19 mouse cellular contexts compared by ENCODE assay signal in the genomic region with DNA sequence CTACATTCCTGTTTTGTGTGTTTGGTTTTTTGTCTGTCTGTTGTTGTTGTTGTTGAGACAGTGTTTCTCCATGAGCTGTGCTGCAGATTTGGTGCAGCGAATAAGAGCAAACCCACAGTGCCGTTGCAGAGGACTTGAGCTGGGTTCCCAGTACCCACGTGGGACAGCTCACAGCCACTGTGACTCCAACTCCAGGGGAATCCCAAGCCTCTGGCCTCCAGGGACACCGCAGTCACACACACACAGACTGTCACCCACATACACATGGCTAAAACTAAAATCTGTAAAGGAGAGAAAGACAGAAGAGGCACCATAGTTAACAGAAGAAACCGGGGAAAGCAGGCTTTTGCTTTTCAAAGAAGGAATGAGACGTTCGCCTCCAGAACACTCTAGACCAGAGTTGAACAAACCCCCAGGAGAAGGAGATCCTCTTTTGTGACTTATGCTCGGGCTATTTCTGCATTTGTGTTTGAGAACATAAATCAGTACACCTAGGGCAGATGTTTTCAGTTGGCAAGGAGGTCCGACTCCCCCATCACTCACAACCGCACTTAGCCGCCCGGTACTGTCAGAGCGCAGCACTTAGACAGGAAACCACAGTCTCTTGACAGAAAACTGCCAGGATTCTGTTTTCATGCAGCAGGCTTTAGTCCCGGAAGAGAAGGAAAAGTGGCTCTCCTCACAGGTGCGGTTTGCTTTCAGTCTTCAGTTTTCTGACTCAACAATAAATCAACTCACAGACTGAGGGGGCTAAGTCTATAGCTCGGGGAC. TPM values are rescaled to one million over a fixed set of nuclear protein-coding genes. Genes with fewer than 3 reads are reported as not detected.
DNase-seq lines count a peak whose midpoint lies in the region; ATAC-seq and TF ChIP-seq lines count a peak whose summit lies in the region.
"Had no signal": no experiment of that assay in that cellular context is flagged by ENCODE, and none has a peak within 500 bp of the region (broad histone marks: within the 10 kb centered on the region; RNA-seq: fewer than 3 reads in every experiment).

No protein-coding gene starts in this region.

- DNase-seq in limb, embryonic 10.5 days (ENCODE audit: low spot score) = no peak
- DNase-seq in c-Kit-positive CD71-negative TER-119-negative erythroid progenitor cells, embryonic 14.5 days (ENCODE audit: low read depth) = peak; percentile 69
- DNase-seq in thymus, postnatal 36 days = peak; percentile 68 to 78
- no peak for DNase-seq in left cerebral cortex, postnatal 10 days (ENCODE audit: extremely low spot score in 1 of 2, low spot score in 2 of 2)
- no peak for DNase-seq in ovary, adult 18-20 months (ENCODE audit: low spot score)
- no peak for DNase-seq in stomach, postnatal 0 days (ENCODE audit: low spot score)
- DNase-seq: adrenal gland, postnatal 36 days; cerebellum, adult 11 months had no signal

- intact Hi-C loops in left cerebral cortex, postnatal 10 days (cut with DNase I) = no loop called here

- no peaks in the 10 kb centered on the region for H3K9me3 ChIP-seq in limb, embryonic 13.5 days
- H3K9me3 ChIP-seq in limb, embryonic 10.5 days (replicated peaks) = no peaks in the 10 kb centered on the region
- no peaks in the 10 kb centered on the region for H3K9me3 ChIP-seq in stomach, postnatal 0 days (ENCODE audit: control insufficient read depth, low read length)
- H3K9me3 ChIP-seq: embryonic facial prominence, embryonic 10.5 days; forebrain, embryonic 10.5 days; midbrain, embryonic 12.5 days; stomach, embryonic 15.5 days had no signal

- WGBS in limb, embryonic 13.5 days = 52% methylated on average over 16 of the region's 16 CpGs
- 67% methylated on average over 16 of the region's 16 CpGs for WGBS in limb, embryonic 10.5 days
- WGBS in stomach, postnatal 0 days = 43% methylated on average over 16 of the region's 16 CpGs

- no peak for ATAC-seq in limb, embryonic 13.5 days (ENCODE audit: low FRiP score, low read depth)
- 0 out of 2 replicates have a peak, but pooled peaks have one; percentile 10 for ATAC-seq in megakaryocyte-erythroid progenitor cell, adult 5-6 weeks (replicated peaks; ENCODE audit: low FRiP score, low TSS enrichment, poor library complexity, severe bottlenecking)
- ATAC-seq in stomach, postnatal 0 days (ENCODE audit: low FRiP score, low TSS enrichment) = no peak
- ATAC-seq: hindbrain, postnatal 0 days had no signal

- H3K27me3 ChIP-seq in limb, embryonic 13.5 days = peaks cover 3% of the 10 kb centered on the region; the same call in 1 of the 2 replicates
- H3K27me3 ChIP-seq in limb, embryonic 10.5 days (ENCODE audit: low read depth, poor library complexity, severe bottlenecking) = no peaks in the 10 kb centered on the region
- H3K27me3 ChIP-seq in stomach, postnatal 0 days (ENCODE audit: control insufficient read depth, insufficient read depth, low read length) = no peaks in the 10 kb centered on the region
- H3K27me3 ChIP-seq: midbrain, embryonic 12.5 days; stomach, embryonic 15.5 days had no signal

- H3K4me1 ChIP-seq in limb, embryonic 13.5 days = no peaks in the 10 kb centered on the region
- H3K4me1 ChIP-seq in limb, embryonic 10.5 days = no peaks in the 10 kb centered on the region
- no peaks in the 10 kb centered on the region for H3K4me1 ChIP-seq in stomach, postnatal 0 days (replicated peaks; ENCODE audit: control insufficient read depth, insufficient read depth)
- H3K4me1 ChIP-seq: embryonic facial prominence, embryonic 10.5 days; forebrain, embryonic 10.5 days; midbrain, embryonic 12.5 days; stomach, embryonic 15.5 days had no signal

- no peak for TF ChIP-seq EP300 in stomach, postnatal 0 days (optimal IDR thresholded peaks at IDR 0.05)

- no peaks in the 10 kb centered on the region for H3K36me3 ChIP-seq in limb, embryonic 13.5 days
- no peaks in the 10 kb centered on the region for H3K36me3 ChIP-seq in limb, embryonic 10.5 days
- no peaks in the 10 kb centered on the region for H3K36me3 ChIP-seq in stomach, postnatal 0 days (ENCODE audit: control insufficient read depth, insufficient read depth, low read length)
- H3K36me3 ChIP-seq: embryonic facial prominence, embryonic 10.5 days; forebrain, embryonic 10.5 days; midbrain, embryonic 12.5 days; stomach, embryonic 15.5 days had no signal

- no peak overlapping the region for H3K9ac ChIP-seq in limb, embryonic 13.5 days
- H3K9ac ChIP-seq in stomach, postnatal 0 days (ENCODE audit: low read length) = no peak overlapping the region
- H3K9ac ChIP-seq: midbrain, embryonic 12.5 days; stomach, embryonic 15.5 days had no signal

- no peak overlapping the region for H3K4me3 ChIP-seq in limb, embryonic 13.5 days
- no peak overlapping the region for H3K4me3 ChIP-seq in limb, embryonic 10.5 days
- no peak overlapping the region for H3K4me3 ChIP-seq in stomach, postnatal 0 days (ENCODE audit: low read depth, low read length)
- H3K4me3 ChIP-seq: embryonic facial prominence, embryonic 10.5 days; forebrain, embryonic 10.5 days; midbrain, embryonic 12.5 days; stomach, embryonic 15.5 days had no signal

- peak overlapping the region; percentile 16; the same call in 1 of the 2 replicates for H3K4me2 ChIP-seq in limb, embryonic 13.5 days (replicated peaks)
- H3K4me2 ChIP-seq in stomach, postnatal 0 days (replicated peaks; ENCODE audit: low read depth) = no peak overlapping the region
- H3K4me2 ChIP-seq: midbrain, embryonic 12.5 days; stomach, embryonic 15.5 days had no signal

- TF ChIP-seq CTCF in stomach, postnatal 0 days (IDR thresholded peaks at IDR 0.05; ENCODE audit: low read depth) = no peak

- no peak overlapping the region for H3K27ac ChIP-seq in limb, embryonic 13.5 days
- H3K27ac ChIP-seq in limb, embryonic 10.5 days = no peak overlapping the region
- H3K27ac ChIP-seq in stomach, postnatal 0 days (replicated peaks) = no peak overlapping the region
- H3K27ac ChIP-seq: embryonic facial prominence, embryonic 10.5 days; forebrain, embryonic 10.5 days; hindbrain, postnatal 0 days; midbrain, embryonic 12.5 days; stomach, embryonic 15.5 days had no signal

RNA-seq across cellular contexts. Expression of a gene that starts 34.1 kb away (rescaled TPM):
- polyA plus RNA-seq in limb, embryonic 13.5 days (2015; fragmentation: Nextera tagmentation; extraction: Ambion mirVana) = 0.17 TPM in 2 replicates
- polyA plus RNA-seq in limb, embryonic 10.5 days (2016; fragmentation: Nextera tagmentation; extraction: Ambion mirVana) = 0.05 TPM in 1 of 2 replicates, not detected in the other
- 0.37 and 1.7 TPM in 2 replicates for total RNA-seq in megakaryocyte-erythroid progenitor cell, adult 5-6 weeks (2014; fragmentation: Nextera tagmentation)
- total RNA-seq in megakaryocyte-erythroid progenitor cell, adult 5-6 weeks (2017) = 2.4 and 4.6 TPM in 2 replicates
- total RNA-seq in left cerebral cortex, postnatal 10 days (2021) = 1 to 10 TPM; 2.2 to 2.6 TPM
- 0.10 and 0.15 TPM in 2 replicates for polyA plus RNA-seq in stomach, postnatal 0 days (2015; fragmentation: Nextera tagmentation; extraction: Ambion mirVana)
- total RNA-seq: gastrocnemius, adult 8-10 months had no signal
- polyA plus RNA-seq: forebrain, embryonic 10.5 days; heart, embryonic 14.5 days had no signal

RNA-seq across cellular contexts. Expression of a gene that starts 43.9 kb away (rescaled TPM):
- polyA plus RNA-seq in limb, embryonic 13.5 days (2015; fragmentation: Nextera tagmentation; extraction: Ambion mirVana) = not detected in 2 replicates
- not detected in 2 replicates for polyA plus RNA-seq in limb, embryonic 10.5 days (2016; fragmentation: Nextera tagmentation; extraction: Ambion mirVana)
- total RNA-seq in megakaryocyte-erythroid progenitor cell, adult 5-6 weeks (2014; fragmentation: Nextera tagmentation) = not detected in 2 replicates
- total RNA-seq in megakaryocyte-erythroid progenitor cell, adult 5-6 weeks (2017) = not detected in 2 replicates
- total RNA-seq in left cerebral cortex, postnatal 10 days (2021) = not detected
- not detected in 2 replicates for polyA plus RNA-seq in stomach, postnatal 0 days (2015; fragmentation: Nextera tagmentation; extraction: Ambion mirVana)
- total RNA-seq: gastrocnemius, adult 8-10 months; hindbrain, postnatal 0 days; left cerebral cortex, adult 8-10 months had no signal
- polyA plus RNA-seq: embryonic facial prominence, embryonic 10.5 days; forebrain, embryonic 10.5 days; heart, embryonic 14.5 days; hindbrain, postnatal 0 days; midbrain, embryonic 12.5 days; neural tube, embryonic 14.5 days had no signal

RNA-seq across cellular contexts. Expression of a gene that starts 59.1 kb away (rescaled TPM):
- 0.06 TPM in 1 of 2 replicates, not detected in the other for polyA plus RNA-seq in limb, embryonic 13.5 days (2015; fragmentation: Nextera tagmentation; extraction: Ambion mirVana)
- polyA plus RNA-seq in limb, embryonic 10.5 days (2016; fragmentation: Nextera tagmentation; extraction: Ambion mirVana) = 0.06 and 0.16 TPM in 2 replicates
- total RNA-seq in megakaryocyte-erythroid progenitor cell, adult 5-6 weeks (2014; fragmentation: Nextera tagmentation) = not detected in 2 replicates
- not detected in 2 replicates for total RNA-seq in megakaryocyte-erythroid progenitor cell, adult 5-6 weeks (2017)
- total RNA-seq in left cerebral cortex, postnatal 10 days (2021) = not detected
- 0.05 and 0.06 TPM in 2 replicates for polyA plus RNA-seq in stomach, postnatal 0 days (2015; fragmentation: Nextera tagmentation; extraction: Ambion mirVana)
- total RNA-seq: adrenal gland, postnatal 36 days; gastrocnemius, adult 8-10 months; hindbrain, postnatal 0 days; left cerebral cortex, adult 8-10 months had no signal
- polyA plus RNA-seq: embryonic facial prominence, embryonic 10.5 days; forebrain, embryonic 10.5 days; heart, embryonic 14.5 days; hindbrain, postnatal 0 days; midbrain, embryonic 12.5 days; neural tube, embryonic 14.5 days had no signal

Comparison
In these comparisons a context has a peak if more than half of its experiments do, and no peak if none do; other contexts are left out.
1. DNase-seq: peak in c-Kit-positive CD71-negative TER-119-negative erythroid progenitor cells, embryonic 14.5 days (single experiment) and thymus, postnatal 36 days (2 of 2); none in limb, embryonic 10.5 days (single experiment), left cerebral cortex, postnatal 10 days (0 of 2), ovary, adult 18-20 months (single experiment) and stomach, postnatal 0 days (single experiment).